Mouse (Mus musculus) testis, adult 2 months (tissue): ENCODE measurements at regions not wholly inside any gene's neighbourhood (a gene's known extent, or its start where the extent isn't known, plus 50 kb on each side); places are given as distances from the start of the nearest gene placed in this dataset.

ENCODE experiments used
- CTCF ChIP-seq: fragments of 200-500 bp; IDR thresholded peaks from 2 replicates; pipeline ENCODE4 v1.5.1; 2012; ENCODE audit warnings: low read depth, mild to moderate bottlenecking, inconsistent platforms, low read length, moderate library complexity; ENCODE audit not compliant: control insufficient read depth, insufficient read depth, insufficient replicate concordance
- POLR2A ChIP-seq: fragments of 200-500 bp; IDR thresholded peaks from 2 replicates; pipeline ENCODE4 v1.6.1; 2012; ENCODE audit warnings: low read depth, mild to moderate bottlenecking, inconsistent platforms, low read length, moderate library complexity; ENCODE audit not compliant: control insufficient read depth

- TF ChIP-seq POLR2A: no peak
- no peak for TF ChIP-seq CTCF
These were observed 88.6 kb upstream of the Fam189a1 start for GRCm38 (mm10) chr7:65244936-65245335.
